Mouse (Mus musculus) heart, postnatal 0 days (tissue): Measurements from ENCODE around the gene Ntf3. TPM values are rescaled to one million over a fixed set of nuclear protein-coding genes. Genes with fewer than 3 reads are reported as not detected.

Experiments
- ATAC-seq: fragments of 200-750 bp; cut with Nextera tagmentation; 2 replicates; pipeline ENCODE4 v1.8.0; 2017; ENCODE audit warnings: low read depth, moderate number of reproducible peaks, moderate library complexity; ENCODE audit not compliant: insufficient read depth
- DNase-seq: peaks from one replicate; pipeline ENCODE4 v3.0.0-alpha.2; 2016; ENCODE audit warnings: low spot score
- H3K27ac ChIP-seq: fragments of 300-500 bp; sonication (generic); 2 replicates; pipeline ENCODE4 v1.5.1; 2014; ENCODE audit warnings: low read depth, mild to moderate bottlenecking
- H3K27me3 ChIP-seq: fragments of 300-500 bp; sonication (generic); 2 replicates; pipeline ENCODE4 v1.6.1; 2014; ENCODE audit warnings: low read length, mixed read lengths; ENCODE audit not compliant: control insufficient read depth, insufficient read depth
- H3K36me3 ChIP-seq: fragments of 300-500 bp; sonication (generic); replicated peaks from 2 replicates; pipeline ENCODE4 v1.6.1; 2014; ENCODE audit warnings: low read length, mixed read lengths; ENCODE audit not compliant: control insufficient read depth, insufficient read depth
- H3K4me1 ChIP-seq: fragments of 300-500 bp; sonication (generic); 2 replicates; pipeline ENCODE4 v1.6.1; 2014; ENCODE audit warnings: antibody characterized with exemption; ENCODE audit not compliant: control insufficient read depth, insufficient read depth
- H3K4me2 ChIP-seq: fragments of 300-500 bp; sonication (generic); 2 replicates; pipeline ENCODE4 v1.6.1; 2014; ENCODE audit warnings: low read depth, mild to moderate bottlenecking, low read length, moderate library complexity
- H3K4me3 ChIP-seq: fragments of 300-500 bp; sonication (generic); 2 replicates; pipeline ENCODE4 v1.5.1; 2014; ENCODE audit warnings: low read depth, low read length
- H3K9ac ChIP-seq: fragments of 300-500 bp; sonication (generic); replicated peaks from 2 replicates; pipeline ENCODE4 v1.6.1; 2014; ENCODE audit warnings: low read depth, low read length, mixed read lengths
- H3K9me3 ChIP-seq: fragments of 300-500 bp; sonication (generic); replicated peaks from 2 replicates; pipeline ENCODE4 v1.6.1; 2016; ENCODE audit warnings: low read length; ENCODE audit not compliant: control insufficient read depth
- CTCF ChIP-seq: IDR thresholded peaks from 2 replicates; pipeline ENCODE4 v1.5.1; 2016; ENCODE audit warnings: antibody characterized with exemption, control low read depth, low read depth
- EP300 ChIP-seq: IDR thresholded peaks from 2 replicates; pipeline ENCODE4 v1.6.1; 2016; ENCODE audit warnings: antibody characterized with exemption, low read depth
- WGBS: fragments of 180-500 bp; shearing (Covaris S2); extraction: QIAGEN DNeasy Blood & Tissue Kit; methylation state at CpG from one replicate; pipeline ENCODE4 v1.1.7; 2014; 5-methylcytosine and 5-hydroxymethylcytosine counted together
- polyA plus RNA-seq: library from polyadenylated mRNA; unstranded; fragments of >200 nt; fragmentation: Nextera tagmentation; extraction: Ambion mirVana; gene quantifications from 2 replicates; pipeline ENCODE4 v1.2.1, GENCODE M21; 2015
- total RNA-seq: library from RNA; depleted of rRNA; stranded (reverse); fragments of >200 nt; gene quantifications from 2 replicates; pipeline ENCODE4 v1.2.3, GENCODE M21; 2014; ENCODE audit warnings: low replicate concordance

Gene Ntf3
- total and polyA plus RNA-seq, 2 experiments from 2014 or later: 5.2 to 5.5 TPM

DNA sequence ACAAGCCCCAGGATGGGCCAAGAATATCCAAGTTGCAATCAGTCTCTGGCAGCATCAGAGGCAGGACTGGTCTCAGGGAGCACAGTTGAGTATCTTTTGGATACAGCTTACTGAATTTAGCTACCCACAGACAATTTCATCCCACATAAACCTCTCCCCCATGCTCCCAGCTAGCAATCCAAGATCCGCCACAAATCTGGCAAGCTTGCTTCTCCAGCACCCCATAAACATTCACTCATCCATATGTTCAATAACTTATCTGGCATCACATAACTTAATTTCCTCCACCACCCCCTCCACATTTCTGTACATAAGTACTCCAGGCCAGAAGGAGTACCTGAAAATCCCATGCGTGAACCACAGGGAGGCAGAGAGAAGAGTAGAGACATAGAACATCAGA, 10.8 kb downstream of the Ntf3 start:
- Histone ChIP-seq H3K4me3 (no peak overlapping the region), H3K36me3 (no peaks in the 10 kb centered on the region), H3K4me1 (0 out of 2 replicates have a peak, but pooled peaks cover 10% of the 10 kb centered on the region), H3K27me3 (no peaks in the 10 kb centered on the region), H3K4me2 (no peak overlapping the region), H3K9me3 (no peaks in the 10 kb centered on the region), H3K9ac (no peak overlapping the region), H3K27ac (no peak overlapping the region)
- TF ChIP-seq CTCF (no peak), EP300 (no peak)
- no peak for ATAC-seq
- no peak for DNase-seq
- 81% methylated on average over 2 of the region's 2 CpGs for WGBS

DNA sequence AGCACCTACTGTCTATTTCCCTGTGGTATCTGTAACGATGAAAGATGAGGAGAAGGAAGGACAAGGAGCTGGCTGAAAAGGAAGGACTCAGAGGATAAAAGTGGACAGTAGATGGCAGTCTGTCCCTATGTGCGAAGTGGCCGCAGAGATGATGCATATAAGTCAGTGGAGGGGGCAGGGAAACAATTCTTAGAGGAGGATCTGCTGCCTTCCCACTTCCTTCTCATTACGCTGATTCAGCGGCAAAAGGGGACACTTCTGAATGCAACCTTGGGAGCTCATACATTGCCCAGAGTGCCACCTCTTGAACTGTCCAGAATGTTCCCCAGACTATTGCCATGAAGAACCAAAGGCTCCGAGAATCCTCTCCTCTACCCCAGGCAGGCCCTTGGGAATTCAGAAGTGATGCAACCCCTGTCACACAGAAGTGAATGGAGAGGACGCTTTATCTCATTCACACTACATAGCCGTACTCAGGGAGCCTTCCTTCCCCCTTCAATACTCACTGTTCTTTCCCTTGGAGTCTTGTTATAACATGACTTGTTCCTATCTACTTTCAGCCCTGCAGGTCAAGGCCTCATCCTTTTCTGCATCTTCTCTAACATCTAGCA, 12.2 kb downstream of the Ntf3 start:
- H3K4me1 ChIP-seq: 0 out of 2 replicates have a peak, but pooled peaks cover 2% of the 10 kb centered on the region
- H3K9me3 ChIP-seq: no peaks in the 10 kb centered on the region
- ATAC-seq (peak; percentile 63), DNase-seq (peak; percentile 76)
- no peaks in the 10 kb centered on the region for H3K36me3 ChIP-seq
- H3K4me3 ChIP-seq: no peak overlapping the region
- 21% methylated on average over 8 of the region's 8 CpGs for WGBS
- no peaks in the 10 kb centered on the region for H3K27me3 ChIP-seq
- TF ChIP-seq CTCF (peak; percentile 91), EP300 (no peak)
- no peak overlapping the region for H3K27ac ChIP-seq
- no peak overlapping the region for H3K9ac ChIP-seq
- no peak overlapping the region for H3K4me2 ChIP-seq

DNA sequence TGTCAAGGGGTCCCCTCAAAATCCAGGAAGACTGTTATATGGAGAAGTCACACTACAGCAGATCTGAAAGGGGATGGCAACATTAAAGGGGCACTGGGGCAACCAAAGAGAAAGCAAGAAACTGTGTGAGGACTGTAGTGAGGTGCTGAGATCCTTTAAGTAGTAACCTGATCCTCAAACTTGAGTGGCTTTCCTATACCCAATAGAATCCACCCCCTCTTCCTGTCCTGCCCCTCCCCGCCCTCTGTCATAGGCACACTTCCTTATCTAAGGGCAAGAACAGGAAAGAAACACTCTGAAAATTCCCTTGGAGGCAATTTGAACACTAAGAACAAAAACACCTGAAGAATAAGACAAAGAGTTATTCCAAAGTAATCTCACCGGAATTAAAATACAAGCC, 13.6 kb downstream of the Ntf3 start:
- Histone ChIP-seq H3K4me3 (no peak overlapping the region), H3K9me3 (no peaks in the 10 kb centered on the region), H3K4me1 (no peaks in the 10 kb centered on the region), H3K4me2 (no peak overlapping the region), H3K27ac (no peak overlapping the region), H3K27me3 (no peaks in the 10 kb centered on the region), H3K9ac (no peak overlapping the region), H3K36me3 (no peaks in the 10 kb centered on the region)
- ATAC-seq (no peak), DNase-seq (no peak)
- 66% methylated on average over 2 of the region's 2 CpGs for WGBS
- TF ChIP-seq CTCF (no peak), EP300 (no peak)

DNA sequence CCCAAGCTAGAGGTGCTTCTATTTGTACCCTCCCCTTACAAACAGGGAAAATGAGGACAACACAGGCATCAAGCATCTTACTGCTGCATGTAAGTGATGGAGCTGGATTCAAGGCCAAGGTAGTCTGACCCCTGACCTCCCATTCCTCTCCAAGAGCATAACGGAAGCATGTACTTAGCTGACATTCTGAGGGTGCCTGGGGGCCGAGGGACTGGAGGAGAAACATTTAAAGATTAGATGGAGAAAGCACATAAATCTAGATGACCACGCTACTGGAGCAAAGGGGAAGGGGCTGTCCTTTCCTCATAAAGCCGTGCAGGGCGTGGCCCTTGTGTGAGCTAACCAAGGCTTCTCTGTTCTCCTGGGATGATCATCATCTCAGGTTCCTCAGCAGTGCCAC, 23.1 kb downstream of the Ntf3 start:
- 74% methylated on average over 5 of the region's 5 CpGs for WGBS
- H3K27me3 ChIP-seq: no peaks in the 10 kb centered on the region
- no peak for DNase-seq
- no peak overlapping the region for H3K4me2 ChIP-seq
- H3K9ac ChIP-seq: no peak overlapping the region
- no peaks in the 10 kb centered on the region for H3K36me3 ChIP-seq
- H3K9me3 ChIP-seq: no peaks in the 10 kb centered on the region
- H3K4me1 ChIP-seq: peaks cover 34% of the 10 kb centered on the region
- TF ChIP-seq CTCF (no peak), EP300 (no peak)
- H3K4me3 ChIP-seq: no peak overlapping the region
- H3K27ac ChIP-seq: no peak overlapping the region
- no peak for ATAC-seq

DNA sequence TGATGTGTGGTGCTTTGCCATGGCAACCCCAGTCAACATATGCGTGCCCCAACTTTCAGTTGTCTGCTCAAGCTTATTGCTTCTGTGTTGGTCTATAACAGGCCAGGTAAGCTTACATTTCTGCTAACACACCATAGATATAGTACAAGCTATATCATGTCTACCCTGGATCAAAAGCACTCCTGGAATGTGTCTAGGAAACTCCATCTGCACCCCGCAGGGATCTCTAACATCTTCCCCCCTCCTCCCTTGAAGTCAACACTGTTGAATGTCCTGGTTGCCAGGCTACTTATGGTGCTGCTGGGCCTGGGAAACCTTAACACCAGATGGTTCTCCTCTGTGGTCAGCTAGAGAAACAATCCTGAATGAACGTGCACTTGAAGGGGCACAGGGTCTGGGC, 24.0 kb downstream of the Ntf3 start:
- TF ChIP-seq EP300 (no peak), CTCF (no peak)
- Histone ChIP-seq H3K9ac (no peak overlapping the region), H3K27ac (no peak overlapping the region), H3K4me1 (peaks cover 34% of the 10 kb centered on the region), H3K36me3 (no peaks in the 10 kb centered on the region), H3K4me2 (peak overlapping the region; percentile 33; the same call in 1 of the 2 replicates), H3K9me3 (no peaks in the 10 kb centered on the region), H3K4me3 (no peak overlapping the region), H3K27me3 (no peaks in the 10 kb centered on the region)
- DNase-seq: no peak
- 39% methylated on average over 3 of the region's 3 CpGs for WGBS
- ATAC-seq: no peak

DNA sequence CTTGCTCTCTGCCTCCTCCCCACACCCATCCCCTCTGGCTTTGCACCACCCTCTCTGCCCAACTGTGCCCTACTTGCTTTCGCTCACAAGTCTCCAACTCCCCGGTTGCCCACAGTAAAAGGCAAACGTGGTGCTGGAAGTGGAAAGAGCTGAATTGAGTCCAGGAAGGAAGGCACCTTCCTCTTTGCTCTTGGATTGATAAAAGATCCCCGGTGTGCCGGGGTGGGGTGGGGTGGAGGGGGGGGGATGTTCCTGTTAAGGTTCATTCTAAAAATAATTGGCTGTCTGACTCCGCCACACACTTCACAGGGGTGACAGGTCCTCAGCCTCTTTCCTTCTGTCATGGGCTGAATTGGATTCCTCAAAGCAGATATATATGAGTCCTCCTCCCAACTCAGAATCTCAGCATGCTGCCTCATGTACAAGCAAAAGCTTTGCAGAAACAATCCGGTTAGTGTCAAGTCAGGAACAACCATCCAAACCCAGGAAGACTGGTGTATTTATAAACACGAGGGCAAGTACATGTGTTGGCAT, 24.6 kb downstream of the Ntf3 start:
- peak overlapping the region; percentile 33 for H3K4me2 ChIP-seq
- no peak for TF ChIP-seq EP300
- no peak for TF ChIP-seq CTCF
- H3K9me3 ChIP-seq: no peaks in the 10 kb centered on the region
- H3K27me3 ChIP-seq: no peaks in the 10 kb centered on the region
- peak overlapping the region; percentile 33 for H3K27ac ChIP-seq
- WGBS: 11% methylated on average over 8 of the region's 8 CpGs
- 0 out of 2 replicates have a peak overlapping the region, but pooled peaks have one; percentile 8 for H3K4me3 ChIP-seq
- no peaks in the 10 kb centered on the region for H3K36me3 ChIP-seq
- ATAC-seq (peak; percentile 54), DNase-seq (no peak)
- H3K4me1 ChIP-seq: peaks cover 34% of the 10 kb centered on the region
- H3K9ac ChIP-seq: no peak overlapping the region
